Mouse (Mus musculus): ENCODE measurements around the gene Glg1. TPM values are rescaled to one million over a fixed set of nuclear protein-coding genes. Genes with fewer than 3 reads are reported as not detected.

The Glg1 gene
- polyA plus RNA-seq, 1 experiment from 2014 or later: 94.2 TPM

DNA sequence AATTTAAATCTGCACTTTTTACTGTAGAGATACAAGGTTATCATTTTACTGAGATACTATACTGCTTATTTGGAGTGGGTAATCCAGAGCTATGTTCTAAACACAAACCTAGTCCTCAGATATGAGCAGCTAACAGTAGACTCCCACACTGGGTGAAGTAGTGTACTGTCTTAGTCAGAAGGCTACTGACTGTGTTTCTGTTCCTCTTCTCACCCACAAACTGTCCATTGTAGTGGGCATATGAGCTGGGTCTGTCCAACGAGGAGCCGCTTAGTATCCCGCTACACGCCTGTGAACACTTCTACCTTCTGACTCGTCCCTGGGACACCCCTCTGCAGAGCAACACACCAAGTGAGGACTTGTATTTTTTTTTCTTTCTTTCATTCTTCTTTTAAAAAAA is 144.1 kb downstream of the Glg1 start:
- WGBS: 98% methylated on average over 5 of the region's 5 CpGs
- Histone ChIP-seq H3K27ac (replicated peaks) (no peak overlapping the region), H3K4me2 (replicated peaks) (no peak overlapping the region), H3K4me1 (no peaks in the 10 kb centered on the region), H3K27me3 (no peaks in the 10 kb centered on the region), H3K4me3 (no peak overlapping the region), H3K9me3 (no peaks in the 10 kb centered on the region), H3K9ac (replicated peaks) (no peak overlapping the region), H3K36me3 (peaks cover 66% of the 10 kb centered on the region)
- ATAC-seq (ENCODE audit: low FRiP score, low read depth): no peak

Small RNA genes lying within 50 kb of the gene (microRNA-seq; reads per million reads assigned to microRNA genes)
- gene Gm23193: not detected

Other genes with a start within 250 kb of the Glg1 start
- 11.1 and 11.3 TPM in 2 replicates for gene Ddx19b, start 227.5 kb downstream of the Glg1 start, polyA plus RNA-seq (2016; fragmentation: Nextera tagmentation; extraction: Ambion mirVana)
- gene Aars, start 226.1 kb downstream of the Glg1 start, polyA plus RNA-seq (2016; fragmentation: Nextera tagmentation; extraction: Ambion mirVana): 81.5 and 82.0 TPM in 2 replicates
- gene Exosc6, start 202.9 kb downstream of the Glg1 start, polyA plus RNA-seq (2016; fragmentation: Nextera tagmentation; extraction: Ambion mirVana): 0.60 TPM in 1 of 2 replicates, not detected in the other
- gene Clec18a, start 166.8 kb downstream of the Glg1 start, polyA plus RNA-seq (2016; fragmentation: Nextera tagmentation; extraction: Ambion mirVana): 0.56 and 0.63 TPM in 2 replicates
- 14.7 TPM in 2 replicates for gene Pdpr, start 164.6 kb downstream of the Glg1 start, polyA plus RNA-seq (2016; fragmentation: Nextera tagmentation; extraction: Ambion mirVana)
- gene Rfwd3, start 41.0 kb upstream of the Glg1 start, polyA plus RNA-seq (2016; fragmentation: Nextera tagmentation; extraction: Ambion mirVana): 73.0 and 74.4 TPM in 2 replicates
- 0.26 and 0.31 TPM in 2 replicates for gene Mlkl, start 79.0 kb upstream of the Glg1 start, polyA plus RNA-seq (2016; fragmentation: Nextera tagmentation; extraction: Ambion mirVana)
- 0.18 TPM in 1 of 2 replicates, not detected in the other for gene Fa2h, start 134.6 kb upstream of the Glg1 start, polyA plus RNA-seq (2016; fragmentation: Nextera tagmentation; extraction: Ambion mirVana)

Data from midbrain, embryonic 12.5 days (tissue).